ENCODE assay signal across 16 mouse cellular contexts in genomic region chr19:4747631-4748312, GRCm38 (mm10). TPM values are rescaled to one million over a fixed set of nuclear protein-coding genes. Genes with fewer than 3 reads are reported as not detected.
DNase-seq lines count a peak whose midpoint lies in the region.
"Had no signal": no experiment of that assay in that cellular context is flagged by ENCODE, and none has a peak within 500 bp of the region (broad histone marks: within the 10 kb centered on the region; RNA-seq: fewer than 3 reads in every experiment).

No protein-coding gene starts in this region.

- DNase-seq in cerebellum, adult 9-11 months = peak; percentile 60
- DNase-seq in cerebellum, postnatal 4 days (ENCODE audit: low spot score in 2 of 2) = no peak
- peak; percentile 80 for DNase-seq in heart, adult 11 months
- DNase-seq in heart, adult 18-20 months = no peak
- peak; percentile 34 for DNase-seq in brain, adult 2 months (ENCODE audit: low read depth, low spot score)
- DNase-seq in cerebellum, postnatal 25 days = peak; percentile 60 to 76
- DNase-seq in spleen, postnatal 36 days (ENCODE audit: low spot score in 2 of 2) = no peak
- DNase-seq: adrenal gland, postnatal 25 days; heart, postnatal 10 days; kidney, adult 8-10 months; kidney, postnatal 4 days; liver, embryonic 13.5 days; lung, adult 18-20 months; thymus, postnatal 4 days had no signal

RNA-seq across cellular contexts. Expression of gene Rbm4b, which starts 8.5 kb away (rescaled TPM):
- 1 to 10 TPM; 7.8 to 8.6 TPM for total RNA-seq in heart, adult 18-20 months (2021)

RNA-seq across cellular contexts. Expression of gene Sptbn2, which starts 36.8 kb away (rescaled TPM):
- total RNA-seq in heart, adult 18-20 months (2021) = under 1 TPM; 0.22 to 0.98 TPM
- total RNA-seq: granulocyte monocyte progenitor cell, adult 5-6 weeks; megakaryocyte-erythroid progenitor cell, adult 5-6 weeks had no signal

RNA-seq across cellular contexts. Expression of gene Rbm4, which starts 45.9 kb away (rescaled TPM):
- 10 to 100 TPM; 38.8 to 43.3 TPM for total RNA-seq in heart, adult 18-20 months (2021)

RNA-seq across cellular contexts. Expression of gene Gm960, which starts 49.3 kb away (rescaled TPM):
- not detected for total RNA-seq in heart, adult 18-20 months (2021)
- total RNA-seq: adrenal gland, postnatal 25 days; granulocyte monocyte progenitor cell, adult 5-6 weeks; heart, postnatal 10 days had no signal

Comparison
In these comparisons a context has a peak if more than half of its experiments do, and no peak if none do; other contexts are left out.
1. DNase-seq: peak in cerebellum, adult 9-11 months (single experiment), heart, adult 11 months (single experiment), brain, adult 2 months (single experiment) and cerebellum, postnatal 25 days (2 of 2); none in cerebellum, postnatal 4 days (0 of 2), heart, adult 18-20 months (0 of 2) and spleen, postnatal 36 days (0 of 2).